ENCODE assay signal across 9 mouse cellular contexts in genomic region chr14:76764390-76764796, GRCm38 (mm10).
A peak's percentile ranks its signal among the peaks of the same experiment; 100 is the strongest.
DNase-seq lines count a peak whose midpoint lies in the region; ATAC-seq and TF ChIP-seq lines count a peak whose summit lies in the region.
"Had no signal": no experiment of that assay in that cellular context is flagged by ENCODE, and none has a peak within 500 bp of the region (broad histone marks: within the 10 kb centered on the region; RNA-seq: fewer than 3 reads in every experiment).

No protein-coding gene starts in this region.

- TF ChIP-seq EP300 in lung, postnatal 0 days (IDR thresholded peaks at IDR 0.05) = peak; percentile 59; the same call in 1 of the 2 replicates

- TF ChIP-seq CTCF in forebrain, postnatal 0 days (IDR thresholded peaks at IDR 0.05; ENCODE audit: low read depth) = peak; percentile 28; the same call in 1 of the 2 replicates
- TF ChIP-seq CTCF in lung, postnatal 0 days (IDR thresholded peaks at IDR 0.05) = peak; percentile 43

- no peak overlapping the region for H3K4me2 ChIP-seq in hindbrain, embryonic 12.5 days (replicated peaks)
- H3K4me2 ChIP-seq in forebrain, postnatal 0 days (ENCODE audit: low read depth) = no peak overlapping the region
- 0 out of 2 replicates have a peak overlapping the region, but pooled peaks have one; percentile 8 for H3K4me2 ChIP-seq in lung, postnatal 0 days (replicated peaks; ENCODE audit: low read depth, low read length)

- 25% methylated on average over 7 of the region's 7 CpGs for WGBS in hindbrain, embryonic 10.5 days
- 17% methylated on average over 7 of the region's 7 CpGs for WGBS in hindbrain, embryonic 12.5 days
- WGBS in forebrain, postnatal 0 days = 13% methylated on average over 7 of the region's 7 CpGs
- WGBS in lung, postnatal 0 days = 20% methylated on average over 7 of the region's 7 CpGs

- H3K9me3 ChIP-seq in hindbrain, embryonic 10.5 days = no peaks in the 10 kb centered on the region
- H3K9me3 ChIP-seq in hindbrain, embryonic 12.5 days (replicated peaks) = no peaks in the 10 kb centered on the region
- no peaks in the 10 kb centered on the region for H3K9me3 ChIP-seq in forebrain, postnatal 0 days (ENCODE audit: low read length)
- no peaks in the 10 kb centered on the region for H3K9me3 ChIP-seq in lung, postnatal 0 days (ENCODE audit: low read length)

- no peak overlapping the region for H3K9ac ChIP-seq in hindbrain, embryonic 12.5 days
- no peak overlapping the region for H3K9ac ChIP-seq in forebrain, postnatal 0 days
- H3K9ac ChIP-seq in lung, postnatal 0 days (replicated peaks; ENCODE audit: low read depth) = no peak overlapping the region

- H3K36me3 ChIP-seq in hindbrain, embryonic 10.5 days = no peaks in the 10 kb centered on the region
- no peaks in the 10 kb centered on the region for H3K36me3 ChIP-seq in hindbrain, embryonic 12.5 days
- no peaks in the 10 kb centered on the region for H3K36me3 ChIP-seq in forebrain, postnatal 0 days (ENCODE audit: insufficient read depth)
- no peaks in the 10 kb centered on the region for H3K36me3 ChIP-seq in lung, postnatal 0 days (ENCODE audit: insufficient read depth, low read length)
- H3K36me3 ChIP-seq: G1E had no signal

- H3K27ac ChIP-seq in hindbrain, embryonic 10.5 days = peak overlapping the region; percentile 54
- H3K27ac ChIP-seq in hindbrain, embryonic 12.5 days = no peak overlapping the region
- peak overlapping the region; percentile 69 for H3K27ac ChIP-seq in forebrain, postnatal 0 days (ENCODE audit: low read depth, low read length)
- peak overlapping the region; percentile 38; the same call in 1 of the 2 replicates for H3K27ac ChIP-seq in lung, postnatal 0 days (ENCODE audit: low read length)

- ATAC-seq in hindbrain, embryonic 12.5 days (ENCODE audit: low FRiP score) = no peak
- peak; percentile 58 for ATAC-seq in forebrain, postnatal 0 days
- peak; percentile 82 for ATAC-seq in lung, postnatal 0 days

- peaks cover 50% of the 10 kb centered on the region for H3K4me1 ChIP-seq in hindbrain, embryonic 10.5 days (replicated peaks)
- H3K4me1 ChIP-seq in hindbrain, embryonic 12.5 days = peaks cover 23% of the 10 kb centered on the region
- 0 out of 2 replicates have a peak, but pooled peaks cover 16% of the 10 kb centered on the region for H3K4me1 ChIP-seq in forebrain, postnatal 0 days (ENCODE audit: insufficient read depth)
- H3K4me1 ChIP-seq in lung, postnatal 0 days (ENCODE audit: insufficient read depth, low read depth, low read length) = peaks cover 19% of the 10 kb centered on the region; the same call in 1 of the 2 replicates

- 0 out of 2 replicates have a peak overlapping the region, but pooled peaks have one; percentile 5 for H3K4me3 ChIP-seq in hindbrain, embryonic 10.5 days
- H3K4me3 ChIP-seq in hindbrain, embryonic 12.5 days = no peak overlapping the region
- no peak overlapping the region for H3K4me3 ChIP-seq in forebrain, postnatal 0 days (ENCODE audit: low read depth, low read length)
- no peak overlapping the region for H3K4me3 ChIP-seq in lung, postnatal 0 days (ENCODE audit: low read depth, low read length)

- H3K27me3 ChIP-seq in hindbrain, embryonic 10.5 days (ENCODE audit: insufficient read depth, poor library complexity, severe bottlenecking) = peaks cover 69% of the 10 kb centered on the region
- peaks cover 18% of the 10 kb centered on the region; the same call in 1 of the 2 replicates for H3K27me3 ChIP-seq in hindbrain, embryonic 12.5 days
- H3K27me3 ChIP-seq in forebrain, postnatal 0 days (ENCODE audit: insufficient read depth, low read length) = no peaks in the 10 kb centered on the region
- H3K27me3 ChIP-seq in lung, postnatal 0 days (replicated peaks; ENCODE audit: insufficient read depth, low read length) = no peaks in the 10 kb centered on the region

- peak; percentile 27 for DNase-seq in hindbrain, embryonic 10.5 days (ENCODE audit: low spot score)
- DNase-seq in MN1 (ENCODE audit: low spot score) = peak; percentile 19
- peak; percentile 60 for DNase-seq in forebrain, postnatal 0 days
- DNase-seq in kidney, postnatal 25 days = peak; percentile 24 to 62
- DNase-seq in lung, postnatal 0 days (ENCODE audit: low spot score) = peak; percentile 91
- peak; percentile 97 for DNase-seq in telencephalon, adult 2 months (ENCODE audit: low read depth, low spot score)
- DNase-seq in retina, postnatal 1 day = no peak
